ENCODE assay signal across 8 mouse cellular contexts in genomic region chr2:180891075-180891834, GRCm38 (mm10). TPM values are rescaled to one million over a fixed set of nuclear protein-coding genes. Genes with fewer than 3 reads are reported as not detected.
DNase-seq lines count a peak whose midpoint lies in the region; ATAC-seq and TF ChIP-seq lines count a peak whose summit lies in the region.
"Had no signal": no experiment of that assay in that cellular context is flagged by ENCODE, and none has a peak within 500 bp of the region (broad histone marks: within the 10 kb centered on the region; RNA-seq: fewer than 3 reads in every experiment).

No protein-coding gene starts in this region.

- H3K27me3 ChIP-seq in embryonic facial prominence, embryonic 11.5 days (ENCODE audit: control insufficient read depth, insufficient read depth, low read length) = peaks cover 58% of the 10 kb centered on the region
- H3K27me3 ChIP-seq in midbrain, embryonic 15.5 days (replicated peaks) = no peaks in the 10 kb centered on the region
- H3K27me3 ChIP-seq in liver, postnatal 0 days (ENCODE audit: insufficient read depth, low read length) = peaks cover 83% of the 10 kb centered on the region

- H3K27ac ChIP-seq in embryonic facial prominence, embryonic 11.5 days (replicated peaks; ENCODE audit: low read depth, low read length) = no peak overlapping the region
- peak overlapping the region; percentile 98 for H3K27ac ChIP-seq in midbrain, embryonic 15.5 days
- no peak overlapping the region for H3K27ac ChIP-seq in liver, postnatal 0 days (ENCODE audit: low read depth)
- H3K27ac ChIP-seq: liver, embryonic 14.5 days had no signal

- H3K9me3 ChIP-seq in embryonic facial prominence, embryonic 11.5 days (replicated peaks; ENCODE audit: control insufficient read depth, low read length) = no peaks in the 10 kb centered on the region
- no peaks in the 10 kb centered on the region for H3K9me3 ChIP-seq in midbrain, embryonic 15.5 days
- no peaks in the 10 kb centered on the region for H3K9me3 ChIP-seq in liver, postnatal 0 days (ENCODE audit: low read length)

- H3K36me3 ChIP-seq in embryonic facial prominence, embryonic 11.5 days (replicated peaks; ENCODE audit: control insufficient read depth, insufficient read depth, low read depth, low read length) = no peaks in the 10 kb centered on the region
- H3K36me3 ChIP-seq in midbrain, embryonic 15.5 days (replicated peaks) = no peaks in the 10 kb centered on the region
- H3K36me3 ChIP-seq in liver, postnatal 0 days (replicated peaks; ENCODE audit: insufficient read depth, low read length) = no peaks in the 10 kb centered on the region

- no peak for ATAC-seq in embryonic facial prominence, embryonic 11.5 days (replicated peaks; ENCODE audit: insufficient number of reproducible peaks, low FRiP score, low TSS enrichment, low read depth)
- no peak for ATAC-seq in midbrain, embryonic 15.5 days (replicated peaks)
- ATAC-seq in liver, postnatal 0 days = no peak

- peak overlapping the region; percentile 25 for H3K4me3 ChIP-seq in embryonic facial prominence, embryonic 11.5 days (ENCODE audit: low read depth, low read length)
- H3K4me3 ChIP-seq in midbrain, embryonic 15.5 days = peak overlapping the region; percentile 87
- no peak overlapping the region for H3K4me3 ChIP-seq in liver, postnatal 0 days (ENCODE audit: low read depth, low read length)

- under 1% methylated on average over 37 of the region's 37 CpGs for WGBS in embryonic facial prominence, embryonic 11.5 days
- WGBS in midbrain, embryonic 15.5 days = under 1% methylated on average over 37 of the region's 37 CpGs
- WGBS in liver, postnatal 0 days (ENCODE audit: insufficient replicate concordance) = 2% methylated on average over 37 of the region's 37 CpGs

- H3K9ac ChIP-seq in embryonic facial prominence, embryonic 11.5 days (replicated peaks; ENCODE audit: low read length) = peak overlapping the region; percentile 44
- peak overlapping the region; percentile 98 for H3K9ac ChIP-seq in midbrain, embryonic 15.5 days
- H3K9ac ChIP-seq in liver, postnatal 0 days (replicated peaks) = no peak overlapping the region
- H3K9ac ChIP-seq: liver, embryonic 14.5 days had no signal

- TF ChIP-seq EP300 in liver, postnatal 0 days (IDR thresholded peaks at IDR 0.05; ENCODE audit: low read depth) = no peak

- peak overlapping the region; percentile 31 for H3K4me2 ChIP-seq in embryonic facial prominence, embryonic 11.5 days (ENCODE audit: low read depth, low read length)
- peak overlapping the region; percentile 56 for H3K4me2 ChIP-seq in midbrain, embryonic 15.5 days
- H3K4me2 ChIP-seq in liver, postnatal 0 days (ENCODE audit: low read depth, low read length) = no peak overlapping the region

- peak; percentile 67 for DNase-seq in cerebellum, adult 8-10 months
- DNase-seq in embryonic facial prominence, embryonic 11.5 days (ENCODE audit: low spot score) = no peak
- DNase-seq in layer of hippocampus, adult 11-12 months (ENCODE audit: low spot score) = peak; percentile 72
- no peak for DNase-seq in liver, postnatal 0 days
- DNase-seq in spleen, adult 12 weeks (ENCODE audit: low spot score) = no peak
- no peak for DNase-seq in ovary, adult 18-20 months (ENCODE audit: low spot score)

- no peak for TF ChIP-seq CTCF in liver, postnatal 0 days (IDR thresholded peaks at IDR 0.05; ENCODE audit: low read depth)

- peaks cover 7% of the 10 kb centered on the region for H3K4me1 ChIP-seq in embryonic facial prominence, embryonic 11.5 days (ENCODE audit: control insufficient read depth, insufficient read depth, low read length)
- peaks cover 56% of the 10 kb centered on the region for H3K4me1 ChIP-seq in midbrain, embryonic 15.5 days
- H3K4me1 ChIP-seq in liver, postnatal 0 days (ENCODE audit: insufficient read depth) = peaks cover 10% of the 10 kb centered on the region; the same call in 1 of the 2 replicates

RNA-seq across cellular contexts. Expression of gene Ythdf1, which starts 29.5 kb away (rescaled TPM):
- 70.4 and 84.6 TPM in 2 replicates for polyA plus RNA-seq in embryonic facial prominence, embryonic 11.5 days (2014; fragmentation: Nextera tagmentation; extraction: Ambion mirVana)
- polyA plus RNA-seq in midbrain, embryonic 15.5 days (2015; fragmentation: Nextera tagmentation; extraction: Ambion mirVana) = 52.0 and 52.2 TPM in 2 replicates
- polyA plus RNA-seq in liver, postnatal 0 days (2015; fragmentation: Nextera tagmentation; extraction: Ambion mirVana) = 17.3 and 17.8 TPM in 2 replicates

RNA-seq across cellular contexts. Expression of gene Birc7, which starts 37.6 kb away (rescaled TPM):
- polyA plus RNA-seq in embryonic facial prominence, embryonic 11.5 days (2014; fragmentation: Nextera tagmentation; extraction: Ambion mirVana) = 0.18 TPM in 2 replicates
- 0.10 and 0.31 TPM in 2 replicates for polyA plus RNA-seq in midbrain, embryonic 15.5 days (2015; fragmentation: Nextera tagmentation; extraction: Ambion mirVana)
- polyA plus RNA-seq in liver, postnatal 0 days (2015; fragmentation: Nextera tagmentation; extraction: Ambion mirVana) = not detected in 2 replicates
- polyA plus RNA-seq: liver, embryonic 14.5 days had no signal

Comparison
In these comparisons a context has a peak if more than half of its experiments do, and no peak if none do; other contexts are left out.
1. DNase-seq: peak in cerebellum, adult 8-10 months (single experiment) and layer of hippocampus, adult 11-12 months (single experiment); none in embryonic facial prominence, embryonic 11.5 days (single experiment), liver, postnatal 0 days (single experiment), spleen, adult 12 weeks (single experiment) and ovary, adult 18-20 months (single experiment).